Mouse (Mus musculus) small intestine, adult 10 weeks (tissue): ENCODE data around the gene Clec4n. TPM values are rescaled to one million over a fixed set of nuclear protein-coding genes. Genes with fewer than 3 reads are reported as not detected.

ENCODE experiments used
- polyA plus RNA-seq: library from polyadenylated mRNA; stranded (reverse); fragments of 350-450 nt; fragmentation: Illumina TruSeq; extraction: RNeasy Lipid Tissue Mini Kit (QIAGEN cat#74804); gene quantifications from one replicate; pipeline ENCODE4 v1.2.3, GENCODE M21; 2014; ENCODE audit warnings: low replicate concordance

The Clec4n gene
- polyA plus RNA-seq = 29.2 TPM

DNA sequence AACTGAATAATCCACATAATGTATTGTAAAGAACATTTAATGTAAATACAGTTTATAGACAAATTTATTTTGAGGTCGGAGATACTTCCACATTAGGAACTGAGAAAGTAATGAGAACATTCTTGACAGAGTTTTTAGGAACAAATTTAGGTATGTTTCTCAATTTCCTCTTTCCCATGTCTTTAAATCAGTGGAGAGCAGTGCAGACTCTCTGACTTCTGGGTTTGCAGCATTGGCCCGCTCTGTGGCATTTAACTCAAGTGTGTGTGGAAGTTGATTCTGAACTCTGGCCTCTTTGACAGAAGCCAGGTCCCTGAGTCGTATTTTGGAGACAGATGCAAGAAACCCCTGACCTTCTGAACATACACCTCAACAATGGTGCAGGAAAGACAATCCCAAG lies at the start of gene Clec4n:
TSS of gene Clec4n (plus strand) at position 200 of the 400 bp plus-strand sequence.

DNA sequence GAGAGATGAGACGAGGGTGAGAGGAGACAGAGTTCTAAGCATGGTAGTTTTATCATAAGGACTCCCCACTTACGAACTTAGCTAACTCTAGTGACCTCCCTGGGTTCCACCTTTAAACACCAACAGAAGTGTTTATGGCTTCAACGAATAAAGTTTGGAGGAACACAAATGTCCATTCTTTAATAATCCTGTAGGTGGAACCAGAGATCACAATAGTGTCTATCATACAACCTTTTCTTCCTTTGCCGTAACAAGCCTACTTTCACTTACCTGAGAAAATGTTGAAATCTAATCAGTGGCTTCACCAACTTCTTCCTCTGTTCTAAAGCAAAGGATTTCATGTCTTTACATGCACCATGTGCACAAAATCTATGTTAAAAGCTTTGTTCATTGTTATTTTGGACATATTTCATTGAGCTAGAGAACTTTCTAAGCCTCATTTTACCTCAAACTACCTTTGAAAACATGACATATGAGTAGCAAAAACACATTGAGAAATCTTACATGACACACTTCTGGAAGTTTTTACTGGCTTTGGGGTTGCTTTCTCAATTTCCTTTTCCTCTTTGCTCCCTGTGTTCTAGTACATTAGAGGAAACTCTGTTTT lies 32.0 kb downstream of the Clec4n start, which contains the start of gene Clec4d:
TSS of gene Clec4d (plus strand) at position 557 of the 607 bp plus-strand sequence.

DNA sequence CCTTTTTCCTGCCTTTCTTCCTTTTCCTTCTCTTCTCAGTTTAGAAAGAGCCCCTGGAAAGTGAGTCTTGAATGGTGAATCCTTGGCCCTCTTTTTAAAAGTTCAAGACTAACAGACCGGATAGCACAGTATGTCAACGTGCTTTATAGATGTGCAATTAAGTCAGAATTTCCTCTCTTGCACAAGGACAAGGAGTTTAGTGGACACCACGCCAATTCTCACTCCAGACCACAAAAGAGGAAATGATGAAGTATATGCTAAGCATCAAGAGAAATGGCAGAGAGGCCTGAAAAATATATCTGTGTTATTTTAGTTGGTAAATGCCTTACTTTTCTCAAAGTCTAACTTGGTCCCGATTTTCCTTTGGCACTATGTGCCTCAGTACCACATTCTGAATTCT lies 60.1 kb downstream of the Clec4n start, which contains the start of gene Clec4e:
TSS of gene Clec4e (minus strand) at position 118 of the 400 bp plus-strand sequence.

Other genes starting within 250 kb of the Clec4n start
- gene Clec4a4, start 239.5 kb upstream of the Clec4n start, polyA plus RNA-seq = 4.6 TPM
- gene Clec4b1, start 179.9 kb upstream of the Clec4n start, polyA plus RNA-seq = 1.3 TPM
- gene Clec4a2, start 123.4 kb upstream of the Clec4n start, polyA plus RNA-seq = 30.1 TPM
- gene Clec4b2, start 57.0 kb upstream of the Clec4n start, polyA plus RNA-seq = 3.4 TPM
- not detected for gene Clec4d, start 32.3 kb downstream of the Clec4n start, polyA plus RNA-seq
- gene Clec4e, start 60.0 kb downstream of the Clec4n start, polyA plus RNA-seq = not detected
- gene Vmn2r19, start 78.5 kb downstream of the Clec4n start, polyA plus RNA-seq = not detected
- not detected for gene Vmn2r20, start 188.3 kb downstream of the Clec4n start, polyA plus RNA-seq